Mouse (Mus musculus) adrenal gland, adult (tissue): ENCODE measurements around the gene Fndc10.
"Not testable (repeated sequence)": the region's sequence is repeated elsewhere in the genome, so short reads cannot be mapped to it uniquely, and the experiment has no call there.

Experiments
- DNase-seq, 2 experiments: peaks; one replicate each; pipeline ENCODE4 v3.0.0; 2022 to 2023; ENCODE audit warnings: low spot score in 1 of 2; ENCODE audit not compliant: inconsistent age in 2 of 2

Gene Fndc10

GRCm38 (mm10) chr4:155683670-155684277 is 10.4 kb upstream of the Fndc10 start:
- DNase-seq = peak in 1 of 2 experiments; percentile 15

DNA sequence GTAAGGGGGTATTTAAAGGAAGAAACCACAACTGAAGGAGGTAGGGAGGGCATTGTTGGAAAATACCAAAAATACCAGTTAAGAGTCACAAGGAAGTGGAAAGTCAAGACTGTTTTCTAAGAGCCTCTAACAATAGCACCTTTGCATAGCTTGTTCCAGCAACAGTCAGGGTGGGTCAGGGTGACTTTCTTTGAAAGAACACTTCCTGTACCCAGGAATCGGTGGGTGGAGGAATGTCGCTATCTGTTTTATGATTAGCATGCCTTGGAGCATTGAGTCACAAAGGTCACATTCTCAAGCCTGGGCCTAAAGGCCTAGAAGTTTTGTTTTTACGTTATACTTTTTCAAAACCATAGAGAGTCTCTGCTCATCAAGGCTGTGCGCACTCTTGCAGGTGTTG is 6.4 kb upstream of the Fndc10 start:
- not testable (repeated sequence) for DNase-seq

GRCm38 (mm10) chr4:155690571-155691375 is 3.4 kb upstream of the Fndc10 start:
- DNase-seq = peak; percentile 38 to 54

DNA sequence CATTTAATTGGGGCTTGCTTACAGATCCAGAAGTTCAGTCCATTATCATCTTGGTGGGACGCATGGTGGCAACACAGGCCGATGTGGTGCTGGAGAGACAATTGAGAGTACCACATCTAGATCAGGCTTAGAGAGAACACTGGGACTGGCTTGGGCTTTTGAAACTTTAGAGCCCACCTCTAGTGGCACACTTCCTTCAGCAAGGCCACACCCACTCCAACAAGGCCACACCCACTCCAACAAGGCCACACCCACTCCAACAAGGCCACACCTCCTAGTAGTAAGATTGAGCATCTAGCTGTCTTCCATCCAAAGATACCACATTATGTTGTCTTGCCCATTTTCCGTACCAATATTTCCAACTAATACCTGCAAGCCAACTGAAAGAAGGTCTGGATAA is 1.7 kb upstream of the Fndc10 start:
- DNase-seq = no peak

DNA sequence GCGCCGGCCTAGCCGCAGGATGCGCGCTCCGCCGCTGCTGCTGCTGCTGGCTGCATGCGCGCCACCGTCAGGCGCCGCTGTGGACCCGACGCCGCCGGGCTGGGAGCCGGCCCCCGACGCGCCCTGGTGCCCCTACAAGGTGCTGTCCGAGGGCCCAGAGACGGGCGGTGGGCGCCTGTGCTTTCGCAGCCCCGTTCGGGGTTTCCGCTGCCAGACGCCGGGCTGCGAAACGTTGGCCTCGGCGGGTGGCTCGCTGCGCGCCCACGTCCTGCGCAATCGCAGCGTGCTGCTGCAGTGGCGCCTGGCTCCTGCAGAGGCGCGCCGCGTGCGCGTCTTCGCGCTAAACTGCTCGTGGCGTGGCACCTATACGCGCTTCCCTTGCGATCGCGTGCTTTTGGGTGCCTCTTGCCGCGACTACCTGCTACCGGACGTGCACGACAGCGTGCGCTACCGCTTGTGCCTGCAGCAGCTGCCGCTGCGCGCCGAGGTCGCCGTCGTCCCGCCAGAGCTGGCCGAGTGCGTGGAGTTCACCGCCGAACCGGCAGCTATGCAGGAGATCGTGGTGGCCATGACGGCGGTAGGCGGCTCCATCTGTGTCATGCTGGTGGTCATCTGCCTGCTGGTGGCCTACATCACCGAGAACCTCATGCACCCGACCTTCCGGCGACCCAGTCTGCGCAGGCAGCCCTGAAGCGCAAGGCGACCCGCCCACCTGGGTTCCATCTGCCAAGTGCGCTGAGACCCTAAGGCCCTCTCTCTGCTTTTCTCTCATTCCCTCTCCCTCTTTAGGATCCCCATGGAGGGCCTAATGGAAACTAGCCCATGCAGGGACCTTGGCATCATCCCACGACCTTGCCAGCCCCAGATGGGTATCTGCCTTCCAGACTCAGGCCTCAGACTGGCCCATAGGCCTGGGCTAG is 600 bp downstream of the Fndc10 start:
- peak; percentile 77 to 91 for DNase-seq

DNA sequence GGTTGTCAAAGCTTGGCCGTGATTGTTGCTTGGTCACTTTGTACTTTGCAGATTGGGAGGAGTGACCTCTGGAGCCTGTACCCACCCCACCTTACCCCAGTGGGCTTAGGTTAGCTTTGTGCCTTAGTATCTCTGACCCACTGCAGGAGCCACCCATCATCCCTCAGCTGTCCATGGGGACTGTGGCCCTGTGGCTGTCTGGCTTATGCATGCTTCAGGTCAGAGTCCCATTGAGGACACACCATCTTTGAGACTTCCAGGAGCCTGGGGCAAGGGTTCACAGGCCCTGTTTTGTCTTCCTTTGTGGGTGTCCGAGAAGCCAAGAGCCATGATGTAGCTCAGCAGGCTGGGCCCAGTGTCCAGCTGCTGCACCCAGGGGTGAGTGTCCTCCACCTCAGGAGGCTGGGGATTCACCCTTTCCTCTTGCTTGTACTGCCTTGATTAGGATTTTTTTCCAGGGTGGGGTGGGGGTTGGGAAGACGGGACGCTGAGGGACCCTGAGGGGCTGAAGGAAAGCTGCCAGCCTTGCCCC is 1.5 kb downstream of the Fndc10 start:
- DNase-seq = peak in 1 of 2 experiments; percentile 76

DNA sequence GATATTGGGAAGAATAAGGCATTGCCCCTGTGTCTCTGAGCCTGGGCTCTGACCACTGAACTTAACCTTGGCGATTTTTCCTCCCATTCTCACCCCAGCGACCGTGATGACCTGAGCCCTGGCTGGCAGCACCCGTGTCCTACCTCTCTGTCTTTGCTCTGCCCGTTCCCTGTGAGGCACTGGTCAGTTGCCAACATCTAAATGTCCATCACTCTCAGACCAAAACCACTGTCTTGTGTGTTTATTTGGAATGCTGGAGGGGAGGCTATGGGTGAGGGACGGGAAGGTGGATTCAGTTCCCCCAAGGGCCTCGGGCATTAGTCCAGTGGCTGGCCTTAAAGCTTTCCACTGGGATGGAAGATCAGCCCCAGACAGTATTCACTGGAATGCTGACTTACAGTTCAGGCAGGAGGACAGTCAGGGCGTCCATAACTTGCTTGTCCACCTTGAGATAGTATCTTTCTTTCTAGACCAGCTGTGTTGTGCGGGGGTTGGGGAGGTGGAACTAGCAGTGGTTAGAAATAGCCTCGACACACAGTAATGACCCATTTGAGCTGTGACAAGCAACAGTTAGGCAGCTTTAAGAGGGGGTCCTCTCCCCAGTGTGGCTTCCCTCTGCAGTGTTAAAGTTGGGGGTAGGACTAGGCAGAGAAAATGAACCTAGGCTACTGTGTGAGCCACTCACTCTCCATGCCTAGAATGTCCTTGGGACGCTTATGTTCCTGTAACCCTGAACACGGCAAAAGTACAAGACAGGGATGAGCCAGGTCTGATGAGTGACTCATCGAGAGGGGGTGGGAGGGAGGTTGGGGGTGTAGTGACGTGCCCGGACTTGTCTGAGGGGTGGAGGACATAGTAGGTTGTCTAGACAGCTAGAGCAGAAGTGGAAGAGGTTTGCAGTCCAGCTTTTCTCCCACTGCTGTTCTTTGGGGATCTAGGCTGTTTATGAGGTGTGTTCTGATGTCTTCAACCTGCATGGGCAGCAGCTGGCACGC is 2.4 kb downstream of the Fndc10 start:
- DNase-seq = peak; percentile 72 to 91

GRCm38 (mm10) chr4:155700425-155700824 is 6.3 kb downstream of the Fndc10 start:
- DNase-seq = peak in 1 of 2 experiments; percentile 52

- DNase-seq = no peak
Measured at GRCm38 (mm10) chr4:155703425-155703929, 9.3 kb downstream of the Fndc10 start.

DNA sequence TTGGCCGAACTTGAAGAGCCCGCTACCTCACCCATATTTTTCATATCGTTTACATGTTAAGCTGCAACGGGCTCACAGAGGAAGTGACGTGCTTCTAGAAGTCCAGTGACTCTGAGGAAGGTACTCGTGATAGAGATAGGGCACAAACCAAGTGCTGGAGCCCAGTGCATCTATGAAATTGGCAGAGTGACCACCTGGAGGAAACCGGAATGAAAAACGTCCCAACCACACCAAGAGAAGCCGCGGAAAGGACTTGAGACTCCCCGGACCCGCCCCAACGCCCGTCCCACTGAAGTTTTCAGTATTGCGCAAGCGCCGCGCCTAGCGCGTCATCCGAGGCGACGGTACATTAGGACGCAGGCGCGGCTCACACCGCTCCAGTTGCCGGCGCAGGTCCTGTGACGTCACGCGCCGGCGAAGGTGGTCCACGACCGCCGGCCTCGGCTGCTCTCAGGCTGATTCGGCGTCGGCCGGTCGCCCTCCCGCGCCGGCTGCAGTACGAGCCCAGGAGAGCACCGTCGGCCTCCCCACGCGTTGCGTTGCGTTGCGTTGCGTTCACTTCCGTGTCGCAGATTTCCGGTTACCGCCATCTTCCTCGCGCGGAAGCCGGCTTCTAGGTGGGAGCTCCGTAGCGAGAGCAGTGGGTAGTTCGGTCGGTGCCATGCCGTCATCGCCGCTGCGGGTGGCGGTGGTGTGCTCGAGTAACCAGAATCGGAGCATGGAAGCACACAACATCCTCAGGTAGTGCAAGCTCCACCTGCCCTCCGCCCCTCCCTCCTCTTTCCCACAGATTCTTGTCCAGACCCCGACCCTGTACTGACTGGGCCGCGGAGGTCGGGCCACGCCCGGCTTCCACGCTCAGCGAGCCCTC is 10.8 kb downstream of the Fndc10 start, which contains the start of gene Ssu72:
Gene Ssu72, plus strand, starts transcription at position 80 of the 871 bp plus-strand sequence.
- peak; percentile 96 to 100 for DNase-seq

DNA sequence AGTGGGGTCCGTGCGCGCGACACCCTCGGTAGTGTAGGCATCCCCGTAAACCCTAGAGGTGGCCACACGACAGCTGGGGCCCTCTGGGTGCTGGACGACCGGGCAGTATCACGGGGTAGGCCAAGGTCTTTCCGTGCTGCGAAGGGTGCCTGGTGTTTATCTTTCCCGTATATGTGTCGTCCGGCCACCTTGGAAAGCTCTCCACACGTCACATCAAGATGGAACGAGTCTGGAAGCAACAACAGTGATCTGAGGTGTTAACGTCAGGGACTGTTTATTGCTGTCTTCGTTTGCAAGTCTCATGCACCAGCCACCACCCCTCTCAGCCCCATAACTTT is 11.4 kb downstream of the Fndc10 start:
- no peak for DNase-seq

DNA sequence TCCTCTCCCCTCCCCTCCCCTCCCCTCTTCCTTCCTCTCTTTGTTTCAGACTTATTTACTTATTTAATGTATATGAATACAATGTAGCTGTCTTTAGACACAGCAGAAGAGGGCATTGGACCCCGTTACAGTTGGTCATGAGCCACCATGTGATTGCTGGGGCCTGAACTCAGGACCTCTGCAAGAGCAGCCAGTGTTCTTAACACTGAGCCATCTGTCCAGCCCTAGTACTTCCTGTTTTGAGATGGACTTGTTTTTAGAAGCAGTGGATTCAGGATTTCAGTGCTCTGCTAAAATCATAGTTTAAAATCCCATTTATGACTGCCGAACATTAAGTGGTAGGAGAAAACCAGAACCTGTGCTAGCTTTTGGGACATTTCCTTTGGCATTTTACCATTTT is 14.4 kb downstream of the Fndc10 start:
- DNase-seq = no peak

DNA sequence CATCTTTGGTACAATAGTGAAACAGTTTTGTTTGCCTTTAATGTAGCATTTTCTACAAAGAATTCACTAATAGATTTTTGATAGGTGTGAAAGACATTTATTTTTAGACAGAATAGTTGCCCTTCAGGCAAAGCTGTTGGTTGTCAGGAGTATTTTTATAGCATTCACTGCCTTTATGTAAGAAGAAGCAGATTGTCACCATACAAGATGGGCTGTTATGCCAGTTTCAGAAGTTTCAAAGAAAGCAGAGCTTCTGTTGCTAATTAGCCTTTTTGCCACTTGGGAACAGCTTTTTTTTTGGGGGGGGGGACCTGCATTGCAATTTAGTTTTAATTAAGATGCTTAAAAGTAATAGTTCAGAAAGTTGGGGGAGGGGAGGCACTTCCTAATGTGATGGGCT is 14.8 kb downstream of the Fndc10 start:
- no peak for DNase-seq

- DNase-seq = peak in 1 of 2 experiments; percentile 40
Measured at GRCm38 (mm10) chr4:155710521-155711252, 16.5 kb downstream of the Fndc10 start.

DNA sequence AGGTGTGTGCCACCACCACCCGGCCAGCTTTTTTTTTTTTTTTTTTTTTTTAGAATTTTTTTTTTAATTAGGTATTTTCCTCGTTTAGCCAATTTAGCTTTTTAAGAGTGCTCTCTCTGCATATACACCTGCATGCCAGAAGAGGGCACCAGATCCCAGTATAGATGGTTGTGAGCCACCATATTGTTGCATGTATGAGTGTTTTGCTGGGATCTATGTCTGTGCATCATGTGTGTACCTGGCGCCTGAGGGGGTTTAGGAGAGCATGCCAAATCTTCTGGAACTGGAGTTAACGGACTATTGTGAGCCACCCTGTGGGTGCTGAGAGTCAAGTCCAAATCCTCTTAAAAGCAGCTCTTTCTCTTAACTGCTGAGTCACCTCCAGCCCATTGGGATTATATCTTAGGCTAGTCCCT is 27.5 kb downstream of the Fndc10 start:
- DNase-seq = peak; percentile 41 to 80

GRCm38 (mm10) chr4:155727993-155728392 is 33.9 kb downstream of the Fndc10 start:
- no peak for DNase-seq

DNA sequence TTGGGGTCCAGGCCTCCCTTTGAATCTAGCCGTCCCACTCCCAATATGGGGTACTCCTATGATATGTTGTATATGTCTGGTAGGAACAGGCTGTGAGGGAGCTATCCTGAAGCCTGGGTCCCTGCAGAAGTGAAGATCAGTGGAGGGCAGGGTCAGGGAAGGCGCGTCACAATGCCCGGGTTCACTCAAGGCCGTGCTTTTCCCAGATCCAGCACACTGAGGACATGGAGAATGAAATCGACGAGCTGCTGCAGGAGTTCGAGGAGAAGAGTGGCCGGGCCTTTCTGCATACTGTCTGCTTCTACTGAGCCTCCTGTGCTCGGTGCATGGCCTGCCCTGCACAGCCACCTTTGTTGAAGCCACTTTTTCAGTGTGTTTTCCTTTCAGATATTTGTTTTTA is 39.1 kb downstream of the Fndc10 start:
- peak; percentile 52 to 64 for DNase-seq

- peak; percentile 95 to 97 for DNase-seq
Measured at GRCm38 (mm10) chr4:155734350-155734941, 40.3 kb downstream of the Fndc10 start, which contains the start of gene Tmem240. TSS of gene Tmem240 (plus strand) at chr4:155734800.
